Mouse (Mus musculus): Measurements from ENCODE around the gene Tpst2. TPM values are rescaled to one million over a fixed set of nuclear protein-coding genes. Genes with fewer than 3 reads are reported as not detected.

Gene Tpst2
- total and polyA plus RNA-seq, 3 experiments = 36.9 to 43.6 (median 38.3) TPM

GRCm38 (mm10) chr5:112276907-112277348, 437 bp downstream of the Tpst2 start:
- Histone ChIP-seq H3K27ac (peak overlapping the region; percentile 98), H3K4me3 (peak overlapping the region; percentile 62), H3K27me3 (ENCODE audit: control insufficient read depth, insufficient read depth, low read length) (no peaks in the 10 kb centered on the region), H3K4me1 (ENCODE audit: control insufficient read depth, insufficient read depth, low read length) (peaks cover 27% of the 10 kb centered on the region), H3K36me3 (ENCODE audit: control insufficient read depth, insufficient read depth, low read length) (no peaks in the 10 kb centered on the region; the same call in 1 of the 2 replicates), H3K9ac (ENCODE audit: low read depth, low read length) (peak overlapping the region; percentile 87), H3K79me2 (replicated peaks; ENCODE audit: control insufficient read depth, insufficient read depth, low read length) (no peaks in the 10 kb centered on the region; the same call in 1 of the 2 replicates)
- TF ChIP-seq POLR2A (IDR thresholded peaks at IDR 0.05; ENCODE audit: insufficient read depth, low read depth, low read length) = no peak
- TF ChIP-seq EP300 (IDR thresholded peaks at IDR 0.05; ENCODE audit: insufficient read depth, low read depth, low read length) = no peak
- TF ChIP-seq CTCF (IDR thresholded peaks at IDR 0.05) = no peak
- under 1% methylated on average over 24 of the region's 24 CpGs for WGBS
- no peak for DNase-seq
- intact Hi-C loops (cut with DNase I) = loop anchor here (1.0 kb wide), 1 partner anchor 13 kb away; no protein-coding TSS in a partner anchor

DNA sequence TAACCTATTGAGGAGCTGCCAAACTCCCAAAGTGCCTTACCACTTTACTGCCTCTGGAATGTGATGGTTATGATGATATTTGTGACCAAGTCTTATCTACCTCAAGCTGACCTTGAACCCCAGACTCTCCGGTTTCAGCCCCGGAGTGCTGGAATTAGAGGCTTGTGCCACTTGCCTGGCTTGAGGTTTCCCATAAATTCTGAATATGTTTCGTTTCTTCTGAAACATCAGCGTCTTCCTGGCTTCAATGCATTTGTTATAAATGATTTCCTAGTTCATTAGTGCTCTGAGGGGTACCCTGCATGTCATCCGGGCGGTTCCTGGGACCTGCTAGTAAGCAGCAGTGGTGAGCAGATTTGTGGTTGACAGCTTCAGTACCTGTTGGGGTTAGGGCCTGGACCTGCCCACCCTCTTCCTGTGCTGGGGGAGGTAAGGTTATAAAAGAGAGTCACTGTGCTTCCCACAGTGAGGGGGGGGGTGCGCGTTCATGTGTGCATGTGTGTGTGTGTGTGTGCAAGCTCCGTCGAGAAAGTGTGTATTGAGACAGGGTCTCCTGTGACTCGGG, 1.5 kb downstream of the Tpst2 start:
- Histone ChIP-seq H3K36me3 (ENCODE audit: control insufficient read depth, insufficient read depth, low read length) (no peaks in the 10 kb centered on the region; the same call in 1 of the 2 replicates), H3K4me1 (ENCODE audit: control insufficient read depth, insufficient read depth, low read length) (peaks cover 33% of the 10 kb centered on the region), H3K79me2 (replicated peaks; ENCODE audit: control insufficient read depth, insufficient read depth, low read length) (no peaks in the 10 kb centered on the region; the same call in 1 of the 2 replicates), H3K27ac (peak overlapping the region; percentile 40; the same call in 1 of the 2 replicates), H3K4me3 (peak overlapping the region; percentile 62), H3K9ac (ENCODE audit: low read depth, low read length) (no peak overlapping the region), H3K27me3 (ENCODE audit: control insufficient read depth, insufficient read depth, low read length) (no peaks in the 10 kb centered on the region)
- TF ChIP-seq CTCF (IDR thresholded peaks at IDR 0.05) (no peak), POLR2A (IDR thresholded peaks at IDR 0.05; ENCODE audit: insufficient read depth, low read depth, low read length) (no peak), EP300 (IDR thresholded peaks at IDR 0.05; ENCODE audit: insufficient read depth, low read depth, low read length) (no peak)
- 60% methylated on average over 11 of the region's 11 CpGs for WGBS
- DNase-seq = no peak
- intact Hi-C loops (cut with DNase I) = no loop called here

- no peaks in the 10 kb centered on the region for H3K27me3 ChIP-seq (ENCODE audit: control insufficient read depth, insufficient read depth, low read length)
- no peaks in the 10 kb centered on the region; the same call in 1 of the 2 replicates for H3K36me3 ChIP-seq (ENCODE audit: control insufficient read depth, insufficient read depth, low read length)
- peaks cover 42% of the 10 kb centered on the region for H3K4me1 ChIP-seq (ENCODE audit: control insufficient read depth, insufficient read depth, low read length)
- intact Hi-C loops (cut with DNase I) = loop anchor here (1.0 to 2.0 kb wide), 2 partner anchors 10 to 47 kb away; partner anchors contain the start of gene Tfip11
- H3K27ac ChIP-seq = peak overlapping the region; percentile 71
- peak overlapping the region; percentile 6; the same call in 1 of the 2 replicates for H3K9ac ChIP-seq (ENCODE audit: low read depth, low read length)
- TF ChIP-seq EP300 (IDR thresholded peaks at IDR 0.05; ENCODE audit: insufficient read depth, low read depth, low read length) (no peak), CTCF (IDR thresholded peaks at IDR 0.05) (no peak), POLR2A (IDR thresholded peaks at IDR 0.05; ENCODE audit: insufficient read depth, low read depth, low read length) (no peak)
- peak; percentile 61 to 79 for DNase-seq
- no peak overlapping the region; the same call in 1 of the 2 replicates for H3K4me3 ChIP-seq
- H3K79me2 ChIP-seq (replicated peaks; ENCODE audit: control insufficient read depth, insufficient read depth, low read length) = no peaks in the 10 kb centered on the region; the same call in 1 of the 2 replicates
- WGBS = 21% methylated on average over 17 of the region's 17 CpGs
Measured at GRCm38 (mm10) chr5:112279181-112280021, 2.9 kb downstream of the Tpst2 start.

- peak; percentile 47 to 73 for DNase-seq
- intact Hi-C loops (cut with DNase I) = loop anchor here (1.0 to 2.0 kb wide), 2 partner anchors 9 to 47 kb away; partner anchors contain the start of gene Tfip11
- H3K4me3 ChIP-seq = no peak overlapping the region
- WGBS = 43% methylated on average over 7 of the region's 7 CpGs
- no peaks in the 10 kb centered on the region; the same call in 1 of the 2 replicates for H3K36me3 ChIP-seq (ENCODE audit: control insufficient read depth, insufficient read depth, low read length)
- TF ChIP-seq CTCF (IDR thresholded peaks at IDR 0.05) (no peak), POLR2A (IDR thresholded peaks at IDR 0.05; ENCODE audit: insufficient read depth, low read depth, low read length) (no peak), EP300 (IDR thresholded peaks at IDR 0.05; ENCODE audit: insufficient read depth, low read depth, low read length) (no peak)
- peak overlapping the region; percentile 0; the same call in 1 of the 2 replicates for H3K9ac ChIP-seq (ENCODE audit: low read depth, low read length)
- H3K27ac ChIP-seq = peak overlapping the region; percentile 71
- H3K27me3 ChIP-seq (ENCODE audit: control insufficient read depth, insufficient read depth, low read length) = no peaks in the 10 kb centered on the region
- no peaks in the 10 kb centered on the region; the same call in 1 of the 2 replicates for H3K79me2 ChIP-seq (replicated peaks; ENCODE audit: control insufficient read depth, insufficient read depth, low read length)
- H3K4me1 ChIP-seq (ENCODE audit: control insufficient read depth, insufficient read depth, low read length) = peaks cover 49% of the 10 kb centered on the region
Measured at GRCm38 (mm10) chr5:112280151-112280550, 3.7 kb downstream of the Tpst2 start.

DNA sequence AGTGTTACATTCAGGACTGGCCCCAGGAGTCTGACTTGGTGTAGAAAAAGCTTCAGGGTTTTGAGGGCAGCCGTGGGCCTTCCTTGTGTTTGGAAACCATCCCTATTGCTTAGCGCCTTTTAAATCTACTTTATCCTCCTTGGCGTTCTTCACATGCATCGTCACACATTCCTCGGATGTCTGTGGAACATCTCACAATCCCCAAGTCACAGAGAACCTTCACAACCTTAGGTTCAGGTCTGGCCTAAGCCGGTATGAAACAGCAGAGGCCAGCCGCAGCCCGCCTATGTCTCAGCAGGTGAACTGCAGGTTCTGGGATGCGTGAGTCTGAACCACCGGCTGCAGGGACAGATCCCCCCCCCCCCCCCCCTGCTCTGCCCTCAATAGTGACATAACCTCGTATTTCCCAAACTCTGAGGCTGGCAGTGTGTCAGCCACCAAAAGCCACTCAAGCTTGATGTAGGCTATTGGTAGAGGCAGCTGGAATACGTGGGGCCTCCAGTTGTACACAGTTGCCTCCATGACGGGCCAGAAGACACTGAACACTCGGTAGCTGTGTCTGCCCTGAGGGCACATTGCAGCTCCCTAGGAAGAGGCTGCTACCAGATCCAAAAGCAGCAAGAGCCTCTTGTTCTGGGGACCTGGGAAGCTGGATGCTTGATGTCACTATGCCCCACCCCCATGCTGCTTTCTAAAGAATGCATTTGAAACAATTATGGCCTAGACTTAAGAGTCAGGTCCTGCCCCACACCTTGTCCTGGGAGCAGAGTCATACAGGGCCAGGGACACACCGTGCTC, 4.6 kb downstream of the Tpst2 start:
- no peak for DNase-seq
- WGBS = 60% methylated on average over 15 of the region's 15 CpGs
- peaks cover 55% of the 10 kb centered on the region for H3K4me1 ChIP-seq (ENCODE audit: control insufficient read depth, insufficient read depth, low read length)
- H3K79me2 ChIP-seq (replicated peaks; ENCODE audit: control insufficient read depth, insufficient read depth, low read length) = peaks cover 5% of the 10 kb centered on the region
- no peak overlapping the region for H3K4me3 ChIP-seq
- no peaks in the 10 kb centered on the region for H3K27me3 ChIP-seq (ENCODE audit: control insufficient read depth, insufficient read depth, low read length)
- H3K27ac ChIP-seq = peak overlapping the region; percentile 71
- intact Hi-C loops (cut with DNase I) = loop anchor here (1.0 to 2.0 kb wide), 2 partner anchors 8 to 46 kb away; partner anchors contain the start of gene Tfip11
- no peaks in the 10 kb centered on the region; the same call in 1 of the 2 replicates for H3K36me3 ChIP-seq (ENCODE audit: control insufficient read depth, insufficient read depth, low read length)
- TF ChIP-seq EP300 (IDR thresholded peaks at IDR 0.05; ENCODE audit: insufficient read depth, low read depth, low read length) (no peak), CTCF (IDR thresholded peaks at IDR 0.05) (no peak), POLR2A (IDR thresholded peaks at IDR 0.05; ENCODE audit: insufficient read depth, low read depth, low read length) (no peak)
- no peak overlapping the region for H3K9ac ChIP-seq (ENCODE audit: low read depth, low read length)
